Mouse (Mus musculus) spleen, postnatal 4 days (tissue): ENCODE results near the gene Adam17.
A peak's percentile ranks its signal among the peaks of the same experiment; 100 is the strongest.
"Not testable (repeated sequence)": the region's sequence is repeated elsewhere in the genome, so short reads cannot be mapped to it uniquely, and the experiment has no call there.

Experiments used
- DNase-seq, 2 experiments: peaks; one replicate each; pipeline ENCODE4 v3.0.0; 2022; ENCODE audit warnings: low spot score in 2 of 2

Adam17 gene

GRCm38 (mm10) chr12:21373100-21373819 is at the start of gene Adam17:
Adam17 (minus strand) TSS chr12:21373632.
- peak; percentile 95 to 96 for DNase-seq

- no peak for DNase-seq
Observed at GRCm38 (mm10) chr12:21418621-21419131, 45.2 kb upstream of the Adam17 start.

GRCm38 (mm10) chr12:21418083-21418482 is 44.7 kb upstream of the Adam17 start:
- no peak for DNase-seq

GRCm38 (mm10) chr12:21417100-21418070 is 44.0 kb upstream of the Adam17 start, which contains the start of gene Ywhaq:
Ywhaq (minus strand) TSS chr12:21417637.
- peak; percentile 94 to 96 for DNase-seq

GRCm38 (mm10) chr12:21416506-21416905 is 43.1 kb upstream of the Adam17 start:
- peak in 1 of 2 experiments; percentile 64 for DNase-seq

- no peak for DNase-seq
Observed at GRCm38 (mm10) chr12:21410620-21411019, 37.2 kb upstream of the Adam17 start.

- DNase-seq = no peak
Observed at GRCm38 (mm10) chr12:21409651-21410050, 36.2 kb upstream of the Adam17 start.

GRCm38 (mm10) chr12:21408789-21409367 is 35.4 kb upstream of the Adam17 start:
- no peak for DNase-seq

GRCm38 (mm10) chr12:21402771-21403170 is 29.3 kb upstream of the Adam17 start:
- DNase-seq = no peak

- DNase-seq = no peak
Observed at GRCm38 (mm10) chr12:21386201-21386600, 12.8 kb upstream of the Adam17 start.

GRCm38 (mm10) chr12:21378765-21379346 is 5.4 kb upstream of the Adam17 start:
- not testable (repeated sequence) for DNase-seq

- DNase-seq = no peak
Observed at GRCm38 (mm10) chr12:21375376-21376157, 2.1 kb upstream of the Adam17 start.

- no peak for DNase-seq
Observed at GRCm38 (mm10) chr12:21373820-21374475, 516 bp upstream of the Adam17 start.

- DNase-seq = no peak
Observed at GRCm38 (mm10) chr12:21370035-21370611, 3.3 kb downstream of the Adam17 start.

- DNase-seq = no peak
Observed at GRCm38 (mm10) chr12:21369087-21369410, 4.4 kb downstream of the Adam17 start.

GRCm38 (mm10) chr12:21368376-21369086 is 4.9 kb downstream of the Adam17 start:
- DNase-seq = no peak

- DNase-seq = no peak
Observed at GRCm38 (mm10) chr12:21364624-21365435, 8.6 kb downstream of the Adam17 start.

GRCm38 (mm10) chr12:21363195-21363594 is 10.2 kb downstream of the Adam17 start:
- no peak for DNase-seq
